ENCODE assay signal across 7 mouse cellular contexts in genomic region chr12:83301616-83302319, GRCm38 (mm10).
DNase-seq lines count a peak whose midpoint lies in the region; ATAC-seq lines count a peak whose summit lies in the region.

No protein-coding gene starts in this region.

- peak; percentile 67 for DNase-seq in brain, adult 2 months (ENCODE audit: low read depth, low spot score)
- no peak for DNase-seq in embryo, embryonic 10 days (ENCODE audit: low spot score)
- DNase-seq in natural killer cell, adult 2 months (ENCODE audit: low spot score in 2 of 2): no peak
- no peak for DNase-seq in layer of hippocampus, postnatal 36 days

- ATAC-seq in forebrain, embryonic 12.5 days (ENCODE audit: low FRiP score): peak; percentile 33; the same call in 1 of the 2 replicates
- peak; percentile 6; the same call in 1 of the 2 replicates for ATAC-seq in hindbrain, embryonic 13.5 days (ENCODE audit: low FRiP score)
- peak; percentile 28; the same call in 1 of the 2 replicates for ATAC-seq in midbrain, embryonic 15.5 days (replicated peaks)

- H3K36me3 ChIP-seq in forebrain, embryonic 12.5 days (replicated peaks): no peaks in the 10 kb centered on the region
- H3K36me3 ChIP-seq in hindbrain, embryonic 13.5 days: no peaks in the 10 kb centered on the region
- no peaks in the 10 kb centered on the region for H3K36me3 ChIP-seq in midbrain, embryonic 15.5 days (replicated peaks)

- peak overlapping the region; percentile 80 for H3K27ac ChIP-seq in forebrain, embryonic 12.5 days
- peak overlapping the region; percentile 96 for H3K27ac ChIP-seq in hindbrain, embryonic 13.5 days
- peak overlapping the region; percentile 85 for H3K27ac ChIP-seq in midbrain, embryonic 15.5 days

- H3K4me2 ChIP-seq in forebrain, embryonic 12.5 days: 0 out of 2 replicates have a peak overlapping the region, but pooled peaks have one; percentile 24
- peak overlapping the region; percentile 36 for H3K4me2 ChIP-seq in hindbrain, embryonic 13.5 days
- H3K4me2 ChIP-seq in midbrain, embryonic 15.5 days: peak overlapping the region; percentile 22; the same call in 1 of the 2 replicates

- 65% methylated on average over 18 of the region's 18 CpGs for WGBS in forebrain, embryonic 12.5 days
- 53% methylated on average over 18 of the region's 18 CpGs for WGBS in hindbrain, embryonic 13.5 days
- WGBS in midbrain, embryonic 15.5 days: 51% methylated on average over 18 of the region's 18 CpGs

- no peaks in the 10 kb centered on the region for H3K27me3 ChIP-seq in forebrain, embryonic 12.5 days
- no peaks in the 10 kb centered on the region for H3K27me3 ChIP-seq in hindbrain, embryonic 13.5 days
- H3K27me3 ChIP-seq in midbrain, embryonic 15.5 days (replicated peaks): no peaks in the 10 kb centered on the region

- H3K9me3 ChIP-seq in forebrain, embryonic 12.5 days: no peaks in the 10 kb centered on the region
- H3K9me3 ChIP-seq in hindbrain, embryonic 13.5 days: no peaks in the 10 kb centered on the region
- H3K9me3 ChIP-seq in midbrain, embryonic 15.5 days: no peaks in the 10 kb centered on the region

- peaks cover 30% of the 10 kb centered on the region for H3K4me1 ChIP-seq in forebrain, embryonic 12.5 days
- peaks cover 42% of the 10 kb centered on the region for H3K4me1 ChIP-seq in hindbrain, embryonic 13.5 days (replicated peaks)
- peaks cover 23% of the 10 kb centered on the region for H3K4me1 ChIP-seq in midbrain, embryonic 15.5 days

- no peak overlapping the region for H3K4me3 ChIP-seq in forebrain, embryonic 12.5 days (replicated peaks)
- H3K4me3 ChIP-seq in hindbrain, embryonic 13.5 days: no peak overlapping the region
- no peak overlapping the region for H3K4me3 ChIP-seq in midbrain, embryonic 15.5 days

- no peak overlapping the region; the same call in 1 of the 2 replicates for H3K9ac ChIP-seq in forebrain, embryonic 12.5 days
- peak overlapping the region; percentile 60 for H3K9ac ChIP-seq in hindbrain, embryonic 13.5 days
- H3K9ac ChIP-seq in midbrain, embryonic 15.5 days: no peak overlapping the region
